Mouse (Mus musculus) E14TG2a.4 (cell line): Measurements from ENCODE around the gene Tmc1.

ENCODE experiments used
- CTCF ChIP-seq: conservative IDR thresholded peaks from 2 replicates; pipeline ENCODE4 v1.5.1; 2014; ENCODE audit warnings: low read length
- NANOG ChIP-seq: IDR thresholded peaks from 2 replicates; pipeline ENCODE4 v1.6.1; 2014; ENCODE audit warnings: borderline replicate concordance, low read length, mixed read lengths
- POU5F1 ChIP-seq: IDR thresholded peaks from 2 replicates; pipeline ENCODE4 v1.6.1; 2014; ENCODE audit warnings: low read length, borderline replicate concordance

- TF ChIP-seq CTCF: no peak
- TF ChIP-seq POU5F1: no peak
- TF ChIP-seq NANOG: no peak
Measured at GRCm38 (mm10) chr19:20794999-20795398, 159.0 kb downstream of the Tmc1 start.
